Mouse (Mus musculus) CD4-positive, CD25-positive, alpha-beta regulatory T cell, adult 2 months (primary cell): Measurements from ENCODE around the gene Thada.
A peak's percentile ranks its signal among the peaks of the same experiment; 100 is the strongest.

ENCODE experiments used
- DNase-seq: peaks from one replicate; pipeline ENCODE4 v3.0.0-alpha.2; 2012; ENCODE audit warnings: low read depth, low spot score

Gene Thada

GRCm38 (mm10) chr17:84465753-84466608 lies at the start of gene Thada:
Thada (minus strand) TSS chr17:84466205.
- peak; percentile 99 for DNase-seq

- DNase-seq, result no peak
Measured at GRCm38 (mm10) chr17:84512516-84513085, 46.6 kb upstream of the Thada start.

DNA sequence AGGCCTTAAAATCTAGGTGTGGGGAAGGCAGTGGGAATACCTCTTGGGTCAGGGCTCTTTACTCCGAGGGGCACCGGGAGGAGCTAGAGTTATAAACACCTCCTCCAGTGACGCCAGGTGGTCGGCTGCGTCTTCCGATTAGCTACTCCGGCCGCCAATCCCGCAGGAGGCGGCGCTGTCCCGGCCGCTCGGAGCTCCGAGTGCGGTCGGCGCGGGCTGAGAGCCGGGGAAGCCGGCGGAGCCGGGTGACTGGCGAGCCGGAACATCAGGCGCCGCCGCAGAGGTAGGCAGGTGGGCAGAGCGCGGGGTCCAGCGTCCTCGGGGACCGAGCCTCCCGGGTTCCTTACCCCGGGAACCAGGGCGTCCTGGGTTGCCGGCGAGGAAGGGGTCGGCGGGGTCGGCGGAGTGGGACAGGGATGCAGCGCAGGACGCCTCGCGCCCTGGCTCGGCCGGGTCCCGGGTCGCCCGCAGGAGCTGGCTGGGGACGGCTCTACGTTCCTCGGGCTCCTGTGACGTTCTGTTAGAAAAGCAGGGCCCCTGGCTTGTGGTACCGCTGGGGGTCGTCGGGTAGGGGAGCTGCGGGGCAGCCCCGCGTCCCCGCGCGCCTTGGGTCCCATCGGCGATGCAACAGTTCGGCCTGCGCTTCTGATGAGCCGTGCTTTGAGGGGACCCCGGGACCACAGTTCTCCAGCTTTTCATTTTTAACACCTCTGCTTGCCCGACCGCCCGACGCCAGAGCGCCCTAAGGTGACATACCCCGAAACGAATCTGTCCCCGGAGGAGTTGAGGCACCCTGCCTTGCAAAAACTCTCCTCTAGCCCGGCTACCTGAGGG lies 45.9 kb upstream of the Thada start, which contains the start of gene Plekhh2:
Gene Plekhh2 (plus strand): TSS at position 214 of the 834 bp plus-strand sequence.
- DNase-seq, result peak; percentile 10

- DNase-seq, result no peak
Measured at GRCm38 (mm10) chr17:84510961-84511639, 45.1 kb upstream of the Thada start.

GRCm38 (mm10) chr17:84510355-84510754 lies 44.4 kb upstream of the Thada start:
- DNase-seq, result no peak

GRCm38 (mm10) chr17:84509176-84509575 lies 43.2 kb upstream of the Thada start:
- no peak for DNase-seq

DNA sequence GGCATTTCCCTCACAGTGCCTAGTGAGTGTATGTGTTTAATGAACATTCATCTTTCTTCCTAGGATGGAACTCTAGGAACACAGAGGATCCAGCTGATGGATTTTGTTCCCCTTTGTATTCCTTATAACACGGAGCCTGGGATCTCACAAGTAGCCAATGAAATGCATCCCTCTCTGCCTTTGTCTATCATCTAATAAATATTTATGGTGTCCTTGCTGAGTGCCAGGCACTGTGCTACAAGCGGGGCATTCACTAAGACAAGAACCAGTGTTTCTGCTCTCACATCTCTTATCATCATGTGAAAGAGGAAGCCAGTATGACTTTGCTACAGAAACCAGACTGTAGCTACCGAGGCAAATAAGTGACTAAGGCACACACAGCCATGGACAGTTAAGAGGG lies 42.7 kb upstream of the Thada start:
- DNase-seq, result no peak

DNA sequence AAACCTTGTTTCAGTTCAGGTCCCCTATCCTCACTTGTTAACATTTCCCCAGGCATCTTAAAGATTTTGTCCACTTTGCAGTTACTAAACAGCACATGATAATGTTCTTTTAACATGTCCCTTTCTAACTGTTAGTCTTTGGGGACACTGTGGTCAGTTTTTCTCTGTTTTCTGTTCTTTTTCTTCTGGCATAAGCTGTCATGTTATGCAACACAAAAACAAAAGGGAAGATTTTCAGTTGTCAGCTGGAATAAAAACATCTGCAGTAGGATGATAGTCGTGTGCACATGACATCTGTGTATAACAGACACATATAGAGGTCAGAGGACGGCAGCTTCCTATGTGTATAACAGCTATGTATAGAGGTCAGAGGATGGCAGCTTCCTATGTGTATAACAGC lies 39.9 kb upstream of the Thada start:
- DNase-seq, result no peak

DNA sequence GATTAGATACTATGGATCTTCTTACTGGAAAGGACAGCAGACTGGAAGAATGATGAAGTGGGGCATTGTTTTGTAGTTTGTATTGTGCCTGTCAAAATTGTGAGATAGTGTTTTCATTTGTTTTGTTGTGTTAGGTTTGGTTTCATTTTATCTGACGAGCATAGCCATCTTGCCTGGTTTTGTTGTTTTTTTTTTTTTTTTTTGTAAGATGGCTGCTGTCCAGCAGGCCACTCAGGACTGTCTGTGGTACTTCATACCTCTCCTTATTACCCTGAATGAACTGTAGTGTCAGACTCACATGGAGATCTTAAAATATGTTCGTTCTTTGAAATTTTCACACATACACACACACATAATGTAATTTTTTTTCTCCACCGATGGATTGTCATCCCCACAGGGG lies 36.3 kb upstream of the Thada start:
- DNase-seq, result no peak

- no peak for DNase-seq
Measured at GRCm38 (mm10) chr17:84498639-84499038, 32.6 kb upstream of the Thada start.

DNA sequence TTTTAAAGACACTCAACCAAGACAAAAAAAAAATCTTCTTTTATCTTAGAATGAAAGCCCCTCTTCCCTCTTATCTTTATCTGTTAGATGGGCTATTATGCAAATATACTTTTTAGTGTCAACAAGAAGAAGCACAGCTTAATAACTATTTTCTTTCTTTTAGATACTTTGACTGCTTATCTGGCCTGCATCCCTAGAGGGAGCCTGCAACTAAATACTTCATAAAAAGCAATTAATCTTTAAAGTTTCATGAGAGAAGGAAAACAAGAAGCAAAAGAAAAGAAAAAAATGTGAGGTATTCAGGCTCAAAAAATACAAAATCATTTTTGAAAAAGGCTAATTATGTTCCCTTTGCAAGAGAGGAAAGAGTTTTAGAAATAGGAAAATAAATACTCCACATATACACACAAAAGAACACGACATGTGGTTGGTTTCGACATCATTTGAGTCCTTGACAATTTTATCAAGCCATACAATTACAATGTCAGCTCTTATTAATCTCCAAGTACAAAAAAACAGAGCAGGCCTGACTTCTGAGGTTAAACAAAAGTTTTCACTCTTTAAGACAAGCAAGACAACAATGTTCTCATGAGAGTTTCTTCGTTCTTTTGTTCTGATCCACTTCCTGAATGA lies 32.1 kb upstream of the Thada start:
- no peak for DNase-seq

DNA sequence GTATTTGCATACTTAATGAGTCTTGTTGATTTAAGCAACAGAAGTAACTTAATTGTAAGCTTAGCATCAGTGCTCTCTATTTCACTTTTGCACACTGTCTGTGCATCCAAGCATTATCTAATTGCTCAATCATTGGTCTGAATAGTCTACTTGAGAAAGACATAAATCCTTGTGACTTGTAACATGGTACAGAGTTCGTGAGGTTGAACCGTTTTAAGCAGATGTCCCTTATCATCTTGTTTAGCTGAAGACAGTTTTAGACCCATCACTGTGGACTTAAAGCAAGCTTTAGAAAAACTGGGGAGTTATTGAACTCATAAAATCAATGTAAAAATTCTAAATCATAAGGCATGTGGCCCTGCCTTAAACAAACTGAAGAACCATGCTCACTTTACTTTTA lies 31.6 kb upstream of the Thada start:
- DNase-seq, result no peak

DNA sequence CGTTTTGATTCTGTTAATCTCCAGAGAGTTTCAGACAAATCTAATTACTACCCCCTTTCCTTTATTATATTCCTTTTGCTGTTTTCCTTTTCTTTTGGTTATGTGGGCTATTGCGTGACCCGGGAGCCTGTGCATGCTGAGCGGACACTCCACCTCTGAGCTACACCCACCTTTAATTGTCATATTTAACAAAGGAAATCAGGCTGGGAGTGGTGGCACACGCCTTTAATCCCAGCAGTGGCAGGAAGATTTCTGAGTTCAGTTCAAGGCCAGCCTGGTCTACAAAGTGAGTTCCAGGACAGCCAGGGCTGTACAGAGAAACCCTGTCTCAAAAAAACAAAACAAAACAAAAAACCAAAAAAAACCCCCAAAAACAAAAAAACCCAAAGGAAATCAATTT lies 31.0 kb upstream of the Thada start:
- DNase-seq, result no peak

- DNase-seq, result no peak
Measured at GRCm38 (mm10) chr17:84492255-84492880, 26.4 kb upstream of the Thada start.

- no peak for DNase-seq
Measured at GRCm38 (mm10) chr17:84487415-84487814, 21.4 kb upstream of the Thada start.

GRCm38 (mm10) chr17:84483673-84484320 lies 17.8 kb upstream of the Thada start:
- DNase-seq, result no peak

GRCm38 (mm10) chr17:84482831-84483230 lies 16.8 kb upstream of the Thada start:
- DNase-seq, result no peak

- peak; percentile 53 for DNase-seq
Measured at GRCm38 (mm10) chr17:84480464-84481355, 14.7 kb upstream of the Thada start.

DNA sequence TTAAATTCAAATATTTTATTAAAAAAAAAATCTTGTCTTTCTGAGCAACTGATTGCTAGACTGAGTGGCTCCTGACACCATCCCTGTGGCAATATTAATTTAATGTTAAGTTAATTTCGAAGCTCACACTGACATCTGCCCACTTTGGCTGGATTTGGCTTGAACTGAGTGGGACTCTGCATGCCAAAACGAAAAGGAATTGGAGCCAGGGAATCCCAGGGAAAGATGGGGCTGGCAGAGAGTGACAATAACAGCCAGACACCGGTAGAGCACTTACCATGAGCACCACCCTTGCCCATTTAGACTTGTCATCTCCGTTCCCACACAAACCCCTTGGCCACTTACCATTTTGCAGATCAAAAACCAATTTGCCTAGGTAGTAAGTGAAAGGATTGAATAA lies 12.3 kb upstream of the Thada start:
- DNase-seq, result no peak
